Mouse (Mus musculus) heart, postnatal 0 days (tissue): Measurements from ENCODE around the gene Ccdc9. TPM values are rescaled to one million over a fixed set of nuclear protein-coding genes. Genes with fewer than 3 reads are reported as not detected.

Experiments
- ATAC-seq: fragments of 200-750 bp; cut with Nextera tagmentation; 2 replicates; pipeline ENCODE4 v1.8.0; 2017; ENCODE audit warnings: low read depth, moderate number of reproducible peaks, moderate library complexity; ENCODE audit not compliant: insufficient read depth
- DNase-seq: peaks from one replicate; pipeline ENCODE4 v3.0.0-alpha.2; 2016; ENCODE audit warnings: low spot score
- H3K27ac ChIP-seq: fragments of 300-500 bp; sonication (generic); 2 replicates; pipeline ENCODE4 v1.5.1; 2014; ENCODE audit warnings: low read depth, mild to moderate bottlenecking
- H3K27me3 ChIP-seq: fragments of 300-500 bp; sonication (generic); 2 replicates; pipeline ENCODE4 v1.6.1; 2014; ENCODE audit warnings: low read length, mixed read lengths; ENCODE audit not compliant: control insufficient read depth, insufficient read depth
- H3K36me3 ChIP-seq: fragments of 300-500 bp; sonication (generic); replicated peaks from 2 replicates; pipeline ENCODE4 v1.6.1; 2014; ENCODE audit warnings: low read length, mixed read lengths; ENCODE audit not compliant: control insufficient read depth, insufficient read depth
- H3K4me1 ChIP-seq: fragments of 300-500 bp; sonication (generic); 2 replicates; pipeline ENCODE4 v1.6.1; 2014; ENCODE audit warnings: antibody characterized with exemption; ENCODE audit not compliant: control insufficient read depth, insufficient read depth
- H3K4me2 ChIP-seq: fragments of 300-500 bp; sonication (generic); 2 replicates; pipeline ENCODE4 v1.6.1; 2014; ENCODE audit warnings: low read depth, mild to moderate bottlenecking, low read length, moderate library complexity
- H3K4me3 ChIP-seq: fragments of 300-500 bp; sonication (generic); 2 replicates; pipeline ENCODE4 v1.5.1; 2014; ENCODE audit warnings: low read depth, low read length
- H3K9ac ChIP-seq: fragments of 300-500 bp; sonication (generic); replicated peaks from 2 replicates; pipeline ENCODE4 v1.6.1; 2014; ENCODE audit warnings: low read depth, low read length, mixed read lengths
- H3K9me3 ChIP-seq: fragments of 300-500 bp; sonication (generic); replicated peaks from 2 replicates; pipeline ENCODE4 v1.6.1; 2016; ENCODE audit warnings: low read length; ENCODE audit not compliant: control insufficient read depth
- CTCF ChIP-seq: IDR thresholded peaks from 2 replicates; pipeline ENCODE4 v1.5.1; 2016; ENCODE audit warnings: antibody characterized with exemption, control low read depth, low read depth
- EP300 ChIP-seq: IDR thresholded peaks from 2 replicates; pipeline ENCODE4 v1.6.1; 2016; ENCODE audit warnings: antibody characterized with exemption, low read depth
- WGBS: fragments of 180-500 bp; shearing (Covaris S2); extraction: QIAGEN DNeasy Blood & Tissue Kit; methylation state at CpG from one replicate; pipeline ENCODE4 v1.1.7; 2014; 5-methylcytosine and 5-hydroxymethylcytosine counted together
- polyA plus RNA-seq: library from polyadenylated mRNA; unstranded; fragments of >200 nt; fragmentation: Nextera tagmentation; extraction: Ambion mirVana; gene quantifications from 2 replicates; pipeline ENCODE4 v1.2.1, GENCODE M21; 2015
- total RNA-seq: library from RNA; depleted of rRNA; stranded (reverse); fragments of >200 nt; gene quantifications from 2 replicates; pipeline ENCODE4 v1.2.3, GENCODE M21; 2014; ENCODE audit warnings: low replicate concordance

Ccdc9 gene
- total and polyA plus RNA-seq, 2 experiments from 2014 or later: 4.7 to 5.7 TPM

DNA sequence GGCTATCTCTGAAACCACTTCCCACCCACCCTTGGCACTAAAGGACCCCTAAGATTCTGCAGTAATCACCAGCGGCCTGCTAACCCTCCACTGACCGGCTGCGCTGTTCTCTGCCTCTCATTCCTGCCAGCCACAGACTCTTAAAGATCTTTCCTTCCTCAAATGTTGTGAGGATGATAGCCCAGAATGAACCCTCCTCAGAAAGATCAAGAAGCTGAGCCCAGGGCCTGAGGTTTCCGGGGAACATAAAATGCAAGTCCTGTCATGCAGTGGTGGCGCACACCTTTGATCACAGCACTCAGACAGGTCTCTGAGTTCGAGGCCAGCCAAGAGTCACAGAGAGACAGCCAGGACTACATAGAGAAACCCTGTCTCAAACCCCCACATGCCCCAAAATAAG is 44.4 kb downstream of the Ccdc9 start:
- Histone ChIP-seq H3K9me3 (no peaks in the 10 kb centered on the region), H3K27ac (no peak overlapping the region), H3K9ac (no peak overlapping the region), H3K4me3 (no peak overlapping the region), H3K4me2 (no peak overlapping the region), H3K36me3 (no peaks in the 10 kb centered on the region), H3K27me3 (no peaks in the 10 kb centered on the region), H3K4me1 (0 out of 2 replicates have a peak, but pooled peaks cover 6% of the 10 kb centered on the region)
- 68% methylated on average over 6 of the region's 6 CpGs for WGBS
- ATAC-seq (no peak), DNase-seq (no peak)
- TF ChIP-seq EP300: no peak
- no peak for TF ChIP-seq CTCF

GRCm38 (mm10) chr7:16241787-16242186 is 44.8 kb downstream of the Ccdc9 start:
- DNase-seq (no peak), ATAC-seq (no peak)
- Histone ChIP-seq H3K36me3 (no peaks in the 10 kb centered on the region), H3K4me3 (no peak overlapping the region), H3K9ac (no peak overlapping the region), H3K4me1 (0 out of 2 replicates have a peak, but pooled peaks cover 6% of the 10 kb centered on the region), H3K27me3 (no peaks in the 10 kb centered on the region), H3K27ac (no peak overlapping the region), H3K9me3 (no peaks in the 10 kb centered on the region), H3K4me2 (no peak overlapping the region)
- WGBS: 51% methylated on average over 11 of the region's 11 CpGs
- no peak for TF ChIP-seq EP300
- TF ChIP-seq CTCF: no peak

DNA sequence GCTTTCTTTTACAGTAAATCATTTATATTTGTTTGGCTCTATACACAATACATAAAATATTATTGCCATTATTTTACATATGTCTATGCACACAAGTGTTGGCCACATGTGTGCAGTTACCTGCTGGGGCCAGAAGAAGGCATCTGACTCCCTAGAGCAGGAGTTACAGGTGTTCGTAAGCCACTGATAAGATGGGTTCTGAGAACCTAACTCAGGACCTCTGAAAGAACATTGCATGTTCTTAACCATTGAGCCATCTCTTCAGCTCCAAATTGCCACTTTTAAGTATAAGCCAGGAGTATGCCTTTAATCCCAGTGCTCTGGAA is 45.7 kb downstream of the Ccdc9 start:
- Histone ChIP-seq H3K4me1 (0 out of 2 replicates have a peak, but pooled peaks cover 6% of the 10 kb centered on the region), H3K4me3 (no peak overlapping the region), H3K4me2 (no peak overlapping the region), H3K9me3 (no peaks in the 10 kb centered on the region), H3K27ac (no peak overlapping the region), H3K27me3 (no peaks in the 10 kb centered on the region), H3K36me3 (no peaks in the 10 kb centered on the region), H3K9ac (no peak overlapping the region)
- DNase-seq (no peak), ATAC-seq (no peak)
- 87% methylated on average over 1 of the region's 1 CpGs for WGBS
- TF ChIP-seq EP300: no peak
- no peak for TF ChIP-seq CTCF

- H3K4me1 ChIP-seq: 0 out of 2 replicates have a peak, but pooled peaks cover 6% of the 10 kb centered on the region
- no peaks in the 10 kb centered on the region for H3K36me3 ChIP-seq
- 63% methylated on average over 7 of the region's 7 CpGs for WGBS
- no peak overlapping the region for H3K4me3 ChIP-seq
- H3K9me3 ChIP-seq: no peaks in the 10 kb centered on the region
- ATAC-seq (no peak), DNase-seq (no peak)
- TF ChIP-seq CTCF (no peak), EP300 (no peak)
- H3K9ac ChIP-seq: no peak overlapping the region
- H3K4me2 ChIP-seq: no peak overlapping the region
- no peak overlapping the region for H3K27ac ChIP-seq
- no peaks in the 10 kb centered on the region for H3K27me3 ChIP-seq
These were observed 46.2 kb downstream of the Ccdc9 start for GRCm38 (mm10) chr7:16240281-16240977.

- TF ChIP-seq CTCF (no peak), EP300 (no peak)
These were observed 47.0 kb downstream of the Ccdc9 start for GRCm38 (mm10) chr7:16239554-16239997.

More at GRCm38 (mm10) chr7:16239554-16239997, 47.0 kb downstream of the Ccdc9 start:
- H3K4me2 ChIP-seq: no peak overlapping the region
- peak; percentile 54 for ATAC-seq
- H3K9me3 ChIP-seq: no peaks in the 10 kb centered on the region
- no peak for DNase-seq
- no peak overlapping the region for H3K4me3 ChIP-seq
- H3K4me1 ChIP-seq: 0 out of 2 replicates have a peak, but pooled peaks cover 6% of the 10 kb centered on the region
- no peak overlapping the region for H3K9ac ChIP-seq
- H3K27ac ChIP-seq: no peak overlapping the region
- no peaks in the 10 kb centered on the region for H3K36me3 ChIP-seq
- 42% methylated on average over 9 of the region's 9 CpGs for WGBS
- no peaks in the 10 kb centered on the region for H3K27me3 ChIP-seq
